Mouse (Mus musculus): ENCODE data around the gene Scarb1.
"Not testable (repeated sequence)": the region's sequence is repeated elsewhere in the genome, so short reads cannot be mapped to it uniquely, and the experiment has no call there.

Scarb1 gene

GRCm38 (mm10) chr5:125340547-125341262, at the start of gene Scarb1:
Gene Scarb1, minus strand, starts transcription at chr5:125341094.
- peak; percentile 68 for DNase-seq (ENCODE audit: low read depth, low spot score)

GRCm38 (mm10) chr5:125389579-125390441, 48.9 kb upstream of the Scarb1 start, which contains the start of gene Ubc:
Gene Ubc, minus strand, starts transcription at chr5:125390202.
- DNase-seq (ENCODE audit: low read depth, low spot score) = peak; percentile 90

GRCm38 (mm10) chr5:125389131-125389578, 48.3 kb upstream of the Scarb1 start, which contains the start of gene Gm10382:
Gene Gm10382, plus strand, starts transcription at chr5:125389322.
- DNase-seq (ENCODE audit: low read depth, low spot score) = peak; percentile 73

GRCm38 (mm10) chr5:125388358-125389092, 47.6 kb upstream of the Scarb1 start:
- no peak for DNase-seq (ENCODE audit: low read depth, low spot score)

- not testable (repeated sequence) for DNase-seq (ENCODE audit: low read depth, low spot score)
Observed at GRCm38 (mm10) chr5:125387295-125387694, 46.4 kb upstream of the Scarb1 start.

- no peak for DNase-seq (ENCODE audit: low read depth, low spot score)
Observed at GRCm38 (mm10) chr5:125385215-125385940, 44.5 kb upstream of the Scarb1 start.

- DNase-seq (ENCODE audit: low read depth, low spot score) = no peak
Observed at GRCm38 (mm10) chr5:125384512-125385214, 43.8 kb upstream of the Scarb1 start.

GRCm38 (mm10) chr5:125383637-125384420, 42.9 kb upstream of the Scarb1 start:
- no peak for DNase-seq (ENCODE audit: low read depth, low spot score)

GRCm38 (mm10) chr5:125382673-125383558, 42.0 kb upstream of the Scarb1 start:
- peak; percentile 40 for DNase-seq (ENCODE audit: low read depth, low spot score)

- no peak for DNase-seq (ENCODE audit: low read depth, low spot score)
Observed at GRCm38 (mm10) chr5:125381954-125382672, 41.2 kb upstream of the Scarb1 start.

- no peak for DNase-seq (ENCODE audit: low read depth, low spot score)
Observed at GRCm38 (mm10) chr5:125378919-125379318, 38.0 kb upstream of the Scarb1 start.

GRCm38 (mm10) chr5:125377214-125377613, 36.3 kb upstream of the Scarb1 start:
- no peak for DNase-seq (ENCODE audit: low read depth, low spot score)

- DNase-seq (ENCODE audit: low read depth, low spot score) = no peak
Observed at GRCm38 (mm10) chr5:125375871-125376270, 35.0 kb upstream of the Scarb1 start.

- DNase-seq (ENCODE audit: low read depth, low spot score) = no peak
Observed at GRCm38 (mm10) chr5:125372027-125372426, 31.1 kb upstream of the Scarb1 start.

GRCm38 (mm10) chr5:125370950-125371693, 30.2 kb upstream of the Scarb1 start:
- DNase-seq (ENCODE audit: low read depth, low spot score) = no peak

- peak; percentile 67 for DNase-seq (ENCODE audit: low read depth, low spot score)
Observed at GRCm38 (mm10) chr5:125368568-125368967, 27.7 kb upstream of the Scarb1 start.

- no peak for DNase-seq (ENCODE audit: low read depth, low spot score)
Observed at GRCm38 (mm10) chr5:125368156-125368555, 27.3 kb upstream of the Scarb1 start.
